Mouse (Mus musculus): ENCODE measurements around the gene Rab3d. TPM values are rescaled to one million over a fixed set of nuclear protein-coding genes. Genes with fewer than 3 reads are reported as not detected.

Rab3d gene
- total and polyA plus RNA-seq, 3 experiments = 22.9 to 44.2 TPM; not detected in 1

GRCm38 (mm10) chr9:21943046-21943445, 25.1 kb upstream of the Rab3d start:
- Histone ChIP-seq H3K36me3 (ENCODE audit: control insufficient read depth in 1 of 2, insufficient read depth in 2 of 2, low read length in 2 of 2) (peaks cover 0 to 6% of the 10 kb centered on the region in 2 experiments; a peak in 2 of 4 replicates), H3K27me3 (ENCODE audit: control insufficient read depth in 1 of 2, insufficient read depth in 2 of 2, low read length in 2 of 2) (no peaks in the 10 kb centered on the region), H3K4me3 (ENCODE audit: control insufficient read depth in 1 of 2, insufficient read depth in 1 of 2, low read depth in 2 of 2, low read length in 2 of 2) (no peak overlapping the region), H3K79me2 (ENCODE audit: control insufficient read depth, insufficient read depth, low read length, poor library complexity) (no peaks in the 10 kb centered on the region), H3K4me1 (ENCODE audit: control insufficient read depth in 1 of 2, insufficient read depth in 2 of 2, low read length in 2 of 2) (peaks cover 0 to 13% of the 10 kb centered on the region in 2 experiments; a peak in 2 of 4 replicates), H3K9me3 (replicated peaks; ENCODE audit: insufficient read depth, low read length) (no peaks in the 10 kb centered on the region), H3K9ac (ENCODE audit: control insufficient read depth, low read depth, low read length, poor library complexity, severe bottlenecking) (no peak overlapping the region), H3K27ac (ENCODE audit: control insufficient read depth, low read depth, low read length) (no peak overlapping the region)
- no peak for DNase-seq (ENCODE audit: low read depth, low spot score)
- TF ChIP-seq UBTF (IDR thresholded peaks at IDR 0.05; ENCODE audit: borderline replicate concordance, insufficient read depth, low read depth, low read length) = no peak
- TF ChIP-seq CTCF (IDR thresholded peaks at IDR 0.05 in 2 of 3, conservative IDR thresholded peaks at IDR 0.05 in 1 of 3; ENCODE audit: control insufficient read depth in 1 of 3, insufficient read depth in 1 of 3, low read depth in 2 of 3, low read length in 3 of 3, poor library complexity in 1 of 3, severe bottlenecking in 1 of 3) = no peak
- TF ChIP-seq POLR2AphosphoS2 (IDR thresholded peaks at IDR 0.05; ENCODE audit: low read length) = no peak
- no peak for TF ChIP-seq MEF2A (IDR thresholded peaks at IDR 0.05; ENCODE audit: extremely low read depth, insufficient replicate concordance, low read depth, low read length, poor library complexity, severe bottlenecking)
- TF ChIP-seq USF2 (IDR thresholded peaks at IDR 0.05; ENCODE audit: borderline replicate concordance in 1 of 2, insufficient read depth in 1 of 2, low read depth in 1 of 2, low read length in 2 of 2) = no peak
- no peak for TF ChIP-seq ZNF384 (IDR thresholded peaks at IDR 0.05; ENCODE audit: low read depth, low read length)
- no peak for TF ChIP-seq GABPA (IDR thresholded peaks at IDR 0.05; ENCODE audit: low read depth, low read length)
- TF ChIP-seq MYB (IDR thresholded peaks at IDR 0.05; ENCODE audit: low read depth, low read length) = no peak
- no peak for TF ChIP-seq MAZ (IDR thresholded peaks at IDR 0.05; ENCODE audit: low read depth, low read length)
- TF ChIP-seq POLR2AphosphoS5 (IDR thresholded peaks at IDR 0.05; ENCODE audit: borderline replicate concordance, low read depth, low read length) = no peak
- no peak for TF ChIP-seq EP300 (IDR thresholded peaks at IDR 0.05; ENCODE audit: low read depth in 1 of 2, low read length in 2 of 2)
- TF ChIP-seq ELF1 (IDR thresholded peaks at IDR 0.05; ENCODE audit: low read depth, low read length) = no peak
- TF ChIP-seq SMC3 (IDR thresholded peaks at IDR 0.05; ENCODE audit: low read depth, low read length) = no peak
- TF ChIP-seq CHD1 (IDR thresholded peaks at IDR 0.05; ENCODE audit: low read depth, low read length) = no peak
- TF ChIP-seq MAX (IDR thresholded peaks at IDR 0.05; ENCODE audit: low read length) = no peak
- no peak for TF ChIP-seq USF1 (IDR thresholded peaks at IDR 0.05; ENCODE audit: low read depth, low read length)

DNA sequence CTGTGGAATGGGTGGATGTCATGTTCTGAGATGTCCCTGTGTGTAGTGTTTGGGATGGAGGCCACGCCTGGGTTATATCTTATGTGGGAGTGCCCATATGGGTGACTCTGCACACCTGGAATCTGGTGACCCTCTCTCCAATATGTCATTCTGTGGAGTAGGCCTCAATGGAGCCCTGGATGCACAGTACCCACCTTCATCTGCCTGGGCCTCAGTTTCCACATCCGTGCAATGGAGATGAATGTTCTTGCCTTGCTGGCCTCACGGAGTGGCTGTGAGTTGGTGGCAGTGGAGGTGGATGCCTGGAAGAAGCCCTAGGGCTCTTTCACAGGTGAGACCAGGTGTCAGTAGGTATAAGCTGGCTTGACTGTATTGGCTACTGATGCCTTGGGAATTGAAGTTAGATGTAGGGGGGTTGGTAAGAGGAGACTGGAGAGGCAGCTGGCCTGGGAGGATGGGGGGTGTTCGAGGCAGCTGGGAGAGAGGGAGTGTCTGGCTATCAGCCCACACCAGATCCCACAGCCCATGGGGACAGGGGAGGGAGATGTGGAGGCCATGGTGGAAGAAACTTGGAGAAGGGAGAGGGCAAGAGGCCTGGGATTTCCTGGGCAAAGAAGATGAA, 20.4 kb upstream of the Rab3d start:
- Histone ChIP-seq H3K27ac (ENCODE audit: control insufficient read depth, low read depth, low read length) (no peak overlapping the region), H3K4me1 (ENCODE audit: control insufficient read depth in 1 of 2, insufficient read depth in 2 of 2, low read length in 2 of 2) (peaks cover 10 to 13% of the 10 kb centered on the region in 2 experiments), H3K4me3 (ENCODE audit: control insufficient read depth in 1 of 2, insufficient read depth in 1 of 2, low read depth in 2 of 2, low read length in 2 of 2) (no peak overlapping the region), H3K36me3 (ENCODE audit: control insufficient read depth in 1 of 2, insufficient read depth in 2 of 2, low read length in 2 of 2) (peaks cover 0 to 10% of the 10 kb centered on the region in 2 experiments; a peak in 2 of 4 replicates), H3K27me3 (ENCODE audit: control insufficient read depth in 1 of 2, insufficient read depth in 2 of 2, low read length in 2 of 2) (no peaks in the 10 kb centered on the region), H3K9me3 (replicated peaks; ENCODE audit: insufficient read depth, low read length) (no peaks in the 10 kb centered on the region), H3K9ac (ENCODE audit: control insufficient read depth, low read depth, low read length, poor library complexity, severe bottlenecking) (no peak overlapping the region), H3K79me2 (ENCODE audit: control insufficient read depth, insufficient read depth, low read length, poor library complexity) (no peaks in the 10 kb centered on the region)
- TF ChIP-seq MYC (IDR thresholded peaks at IDR 0.05; ENCODE audit: low read depth, low read length) (no peak), GABPA (IDR thresholded peaks at IDR 0.05; ENCODE audit: low read depth, low read length) (no peak), TAL1 (IDR thresholded peaks at IDR 0.05; ENCODE audit: low read length) (no peak), ELF1 (IDR thresholded peaks at IDR 0.05; ENCODE audit: low read depth, low read length) (no peak), ZC3H11A (IDR thresholded peaks at IDR 0.05; ENCODE audit: low read depth, low read length) (no peak), ETS1 (IDR thresholded peaks at IDR 0.05; ENCODE audit: low read depth, low read length) (no peak), ZNF384 (IDR thresholded peaks at IDR 0.05; ENCODE audit: low read depth, low read length) (no peak), NELFE (IDR thresholded peaks at IDR 0.05; ENCODE audit: low read depth, low read length) (no peak), GATA1 (IDR thresholded peaks at IDR 0.05; ENCODE audit: low read depth, low read length) (no peak), EP300 (IDR thresholded peaks at IDR 0.05; ENCODE audit: low read depth in 1 of 2, low read length in 2 of 2) (no peak), POLR2AphosphoS2 (IDR thresholded peaks at IDR 0.05; ENCODE audit: low read length) (no peak), MXI1 (IDR thresholded peaks at IDR 0.05; ENCODE audit: low read depth, low read length) (no peak), POLR2AphosphoS5 (IDR thresholded peaks at IDR 0.05; ENCODE audit: borderline replicate concordance, low read depth, low read length) (no peak), MYB (IDR thresholded peaks at IDR 0.05; ENCODE audit: low read depth, low read length) (no peak), SIN3A (IDR thresholded peaks at IDR 0.05; ENCODE audit: low read length) (no peak)
- DNase-seq (ENCODE audit: low read depth, low spot score) = no peak
